Mouse (Mus musculus) heart, postnatal 0 days (tissue): ENCODE measurements around the gene Pum2. TPM values are rescaled to one million over a fixed set of nuclear protein-coding genes. Genes with fewer than 3 reads are reported as not detected.

Source experiments
- ATAC-seq: fragments of 200-750 bp; cut with Nextera tagmentation; 2 replicates; pipeline ENCODE4 v1.8.0; 2017; ENCODE audit warnings: low read depth, moderate number of reproducible peaks, moderate library complexity; ENCODE audit not compliant: insufficient read depth
- DNase-seq: peaks from one replicate; pipeline ENCODE4 v3.0.0-alpha.2; 2016; ENCODE audit warnings: low spot score
- H3K27ac ChIP-seq: fragments of 300-500 bp; sonication (generic); 2 replicates; pipeline ENCODE4 v1.5.1; 2014; ENCODE audit warnings: low read depth, mild to moderate bottlenecking
- H3K27me3 ChIP-seq: fragments of 300-500 bp; sonication (generic); 2 replicates; pipeline ENCODE4 v1.6.1; 2014; ENCODE audit warnings: low read length, mixed read lengths; ENCODE audit not compliant: control insufficient read depth, insufficient read depth
- H3K36me3 ChIP-seq: fragments of 300-500 bp; sonication (generic); replicated peaks from 2 replicates; pipeline ENCODE4 v1.6.1; 2014; ENCODE audit warnings: low read length, mixed read lengths; ENCODE audit not compliant: control insufficient read depth, insufficient read depth
- H3K4me1 ChIP-seq: fragments of 300-500 bp; sonication (generic); 2 replicates; pipeline ENCODE4 v1.6.1; 2014; ENCODE audit warnings: antibody characterized with exemption; ENCODE audit not compliant: control insufficient read depth, insufficient read depth
- H3K4me2 ChIP-seq: fragments of 300-500 bp; sonication (generic); 2 replicates; pipeline ENCODE4 v1.6.1; 2014; ENCODE audit warnings: low read depth, mild to moderate bottlenecking, low read length, moderate library complexity
- H3K4me3 ChIP-seq: fragments of 300-500 bp; sonication (generic); 2 replicates; pipeline ENCODE4 v1.5.1; 2014; ENCODE audit warnings: low read depth, low read length
- H3K9ac ChIP-seq: fragments of 300-500 bp; sonication (generic); replicated peaks from 2 replicates; pipeline ENCODE4 v1.6.1; 2014; ENCODE audit warnings: low read depth, low read length, mixed read lengths
- H3K9me3 ChIP-seq: fragments of 300-500 bp; sonication (generic); replicated peaks from 2 replicates; pipeline ENCODE4 v1.6.1; 2016; ENCODE audit warnings: low read length; ENCODE audit not compliant: control insufficient read depth
- EP300 ChIP-seq: IDR thresholded peaks from 2 replicates; pipeline ENCODE4 v1.6.1; 2016; ENCODE audit warnings: antibody characterized with exemption, low read depth
- WGBS: fragments of 180-500 bp; shearing (Covaris S2); extraction: QIAGEN DNeasy Blood & Tissue Kit; methylation state at CpG from one replicate; pipeline ENCODE4 v1.1.7; 2014; 5-methylcytosine and 5-hydroxymethylcytosine counted together
- polyA plus RNA-seq: library from polyadenylated mRNA; unstranded; fragments of >200 nt; fragmentation: Nextera tagmentation; extraction: Ambion mirVana; gene quantifications from 2 replicates; pipeline ENCODE4 v1.2.1, GENCODE M21; 2015
- total RNA-seq: library from RNA; depleted of rRNA; stranded (reverse); fragments of >200 nt; gene quantifications from 2 replicates; pipeline ENCODE4 v1.2.3, GENCODE M21; 2014; ENCODE audit warnings: low replicate concordance; rRNA removed

Gene Pum2
- total and polyA plus RNA-seq, 2 experiments from 2014 or later: 20.9 to 100 TPM

DNA sequence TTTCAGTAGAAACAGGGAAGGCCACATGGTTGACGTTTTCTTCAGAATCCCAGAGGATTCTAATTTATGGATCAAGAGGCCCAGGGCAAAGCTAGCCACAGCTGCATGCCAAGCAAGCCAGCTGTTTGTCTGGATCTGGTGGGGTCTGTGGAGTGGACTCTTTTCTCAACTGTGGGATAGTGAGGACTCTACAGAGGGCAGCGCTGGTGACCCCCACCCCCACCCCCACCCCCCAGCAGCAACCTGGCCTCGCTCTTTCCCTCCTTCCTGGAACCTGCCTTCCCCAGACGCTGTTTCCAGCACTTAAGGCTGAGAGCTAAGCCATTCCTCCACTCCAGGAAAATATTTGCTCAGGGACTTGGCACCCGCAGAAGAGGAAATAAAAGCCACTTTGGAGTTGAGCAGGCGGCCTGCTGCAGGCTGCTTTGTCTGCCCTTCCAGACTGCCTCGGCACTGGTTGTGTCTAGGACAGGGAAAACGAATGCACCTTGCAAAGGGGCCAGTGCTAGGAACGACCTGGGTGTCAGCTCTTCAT lies 124.6 kb downstream of the Pum2 start:
- no peaks in the 10 kb centered on the region for H3K36me3 ChIP-seq
- no peaks in the 10 kb centered on the region for H3K27me3 ChIP-seq
- H3K27ac ChIP-seq: peak overlapping the region; percentile 4; the same call in 1 of the 2 replicates
- no peak for TF ChIP-seq EP300
- no peak overlapping the region for H3K4me3 ChIP-seq
- no peak overlapping the region for H3K4me2 ChIP-seq
- no peak for DNase-seq
- no peak overlapping the region for H3K9ac ChIP-seq
- no peaks in the 10 kb centered on the region for H3K9me3 ChIP-seq
- H3K4me1 ChIP-seq: no peaks in the 10 kb centered on the region
- ATAC-seq: no peak
- WGBS: 44% methylated on average over 9 of the region's 9 CpGs

Other genes with a start within 250 kb of the Pum2 start
- 202 and 228 TPM in 2 replicates for gene Rhob, start 174.1 kb upstream of the Pum2 start, total RNA-seq
- gene Rhob, start 174.1 kb upstream of the Pum2 start, polyA plus RNA-seq: 31.4 and 34.2 TPM in 2 replicates
- not detected in 2 replicates for gene Slc7a15, start 75.1 kb upstream of the Pum2 start, total RNA-seq
- 0.05 TPM in 1 of 2 replicates, not detected in the other for gene Slc7a15, start 75.1 kb upstream of the Pum2 start, polyA plus RNA-seq
- 30.4 and 39.8 TPM in 2 replicates for gene Sdc1, start 97.2 kb downstream of the Pum2 start, total RNA-seq
- 22.4 and 22.5 TPM in 2 replicates for gene Sdc1, start 97.2 kb downstream of the Pum2 start, polyA plus RNA-seq
- gene Laptm4a, start 247.5 kb downstream of the Pum2 start, total RNA-seq: 365 and 397 TPM in 2 replicates
- gene Laptm4a, start 247.5 kb downstream of the Pum2 start, polyA plus RNA-seq: 356 and 358 TPM in 2 replicates